Mouse (Mus musculus) heart, adult 2 months (tissue): ENCODE results near the gene Hcn2.
"Not testable (repeated sequence)": the region's sequence is repeated elsewhere in the genome, so short reads cannot be mapped to it uniquely, and the experiment has no call there.

Experiments
- CTCF ChIP-seq: fragments of 200-600 bp; IDR thresholded peaks from 2 replicates; pipeline ENCODE4 v1.8.1; 2022; ENCODE audit warnings: antibody characterized with exemption, mild to moderate bottlenecking, moderate library complexity
- EP300 ChIP-seq: fragments of 200-500 bp; IDR thresholded peaks from 2 replicates; pipeline ENCODE4 v1.6.1; 2011; ENCODE audit warnings: low read depth, low read length, control low read depth; ENCODE audit not compliant: insufficient read depth

DNA sequence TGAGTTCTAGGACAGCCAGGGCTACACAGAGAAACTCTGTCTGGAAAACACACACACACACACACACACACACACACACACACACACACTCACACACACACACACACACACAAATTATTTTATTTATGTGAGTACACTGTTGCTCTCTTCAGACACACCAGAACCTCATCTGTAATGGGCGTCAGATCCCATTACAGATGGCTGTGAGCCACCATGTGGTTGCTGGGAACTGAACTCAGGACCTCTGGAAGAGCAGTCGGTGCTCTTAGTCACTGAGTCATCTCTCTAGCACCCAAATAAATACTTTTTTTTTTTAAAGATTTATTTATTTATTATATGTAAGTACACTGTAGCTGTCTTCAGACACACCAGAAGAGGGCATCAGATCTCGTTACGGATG lies 13.5 kb upstream of the Hcn2 start:
- TF ChIP-seq EP300, CTCF: not testable (repeated sequence)
